Mouse (Mus musculus) heart, embryonic 12.5 days (tissue): ENCODE measurements around the gene Tmem132e. TPM values are rescaled to one million over a fixed set of nuclear protein-coding genes. Genes with fewer than 3 reads are reported as not detected.

Experiments
- ATAC-seq: fragments of 200-750 bp; cut with Nextera tagmentation; 2 replicates; pipeline ENCODE4 v1.8.0; 2017; ENCODE audit warnings: moderate TSS enrichment, moderate library complexity; ENCODE audit not compliant: insufficient number of reproducible peaks, low FRiP score
- H3K27ac ChIP-seq: fragments of 300-500 bp; sonication (generic); 2 replicates; pipeline ENCODE4 v1.5.1; 2016; ENCODE audit warnings: mild to moderate bottlenecking, moderate library complexity; ENCODE audit not compliant: poor library complexity, severe bottlenecking
- H3K27me3 ChIP-seq: fragments of 300-500 bp; sonication (generic); replicated peaks from 2 replicates; pipeline ENCODE4 v1.6.1; 2016; ENCODE audit warnings: mild to moderate bottlenecking, moderate library complexity
- H3K36me3 ChIP-seq: fragments of 300-500 bp; sonication (generic); 2 replicates; pipeline ENCODE4 v1.6.1; 2016; ENCODE audit warnings: mild to moderate bottlenecking, moderate library complexity
- H3K4me1 ChIP-seq: fragments of 300-500 bp; sonication (generic); replicated peaks from 2 replicates; pipeline ENCODE4 v1.6.1; 2016; ENCODE audit warnings: mild to moderate bottlenecking
- H3K4me2 ChIP-seq: fragments of 300-500 bp; sonication (generic); 2 replicates; pipeline ENCODE4 v1.6.1; 2016; ENCODE audit warnings: mild to moderate bottlenecking, moderate library complexity
- H3K4me3 ChIP-seq: fragments of 300-500 bp; sonication (generic); 2 replicates; pipeline ENCODE4 v1.5.1; 2016; ENCODE audit warnings: mild to moderate bottlenecking
- H3K9ac ChIP-seq: fragments of 300-500 bp; sonication (generic); 2 replicates; pipeline ENCODE4 v1.6.1; 2016; ENCODE audit warnings: mild to moderate bottlenecking, moderate library complexity
- H3K9me3 ChIP-seq: fragments of 300-500 bp; sonication (generic); replicated peaks from 2 replicates; pipeline ENCODE4 v1.6.1; 2016; ENCODE audit warnings: mild to moderate bottlenecking, moderate library complexity
- WGBS: fragments of 180-500 bp; shearing (Covaris S2); methylation state at CpG from one replicate; pipeline ENCODE4 v1.1.7; 2016; 5-methylcytosine and 5-hydroxymethylcytosine counted together
- polyA plus RNA-seq: library from polyadenylated mRNA; unstranded; fragments of >200 nt; fragmentation: Nextera tagmentation; extraction: Ambion mirVana; gene quantifications from 2 replicates; pipeline ENCODE4 v1.2.1, GENCODE M21; 2016

Gene Tmem132e
- polyA plus RNA-seq: 0.08 and 0.20 TPM in 2 replicates

DNA sequence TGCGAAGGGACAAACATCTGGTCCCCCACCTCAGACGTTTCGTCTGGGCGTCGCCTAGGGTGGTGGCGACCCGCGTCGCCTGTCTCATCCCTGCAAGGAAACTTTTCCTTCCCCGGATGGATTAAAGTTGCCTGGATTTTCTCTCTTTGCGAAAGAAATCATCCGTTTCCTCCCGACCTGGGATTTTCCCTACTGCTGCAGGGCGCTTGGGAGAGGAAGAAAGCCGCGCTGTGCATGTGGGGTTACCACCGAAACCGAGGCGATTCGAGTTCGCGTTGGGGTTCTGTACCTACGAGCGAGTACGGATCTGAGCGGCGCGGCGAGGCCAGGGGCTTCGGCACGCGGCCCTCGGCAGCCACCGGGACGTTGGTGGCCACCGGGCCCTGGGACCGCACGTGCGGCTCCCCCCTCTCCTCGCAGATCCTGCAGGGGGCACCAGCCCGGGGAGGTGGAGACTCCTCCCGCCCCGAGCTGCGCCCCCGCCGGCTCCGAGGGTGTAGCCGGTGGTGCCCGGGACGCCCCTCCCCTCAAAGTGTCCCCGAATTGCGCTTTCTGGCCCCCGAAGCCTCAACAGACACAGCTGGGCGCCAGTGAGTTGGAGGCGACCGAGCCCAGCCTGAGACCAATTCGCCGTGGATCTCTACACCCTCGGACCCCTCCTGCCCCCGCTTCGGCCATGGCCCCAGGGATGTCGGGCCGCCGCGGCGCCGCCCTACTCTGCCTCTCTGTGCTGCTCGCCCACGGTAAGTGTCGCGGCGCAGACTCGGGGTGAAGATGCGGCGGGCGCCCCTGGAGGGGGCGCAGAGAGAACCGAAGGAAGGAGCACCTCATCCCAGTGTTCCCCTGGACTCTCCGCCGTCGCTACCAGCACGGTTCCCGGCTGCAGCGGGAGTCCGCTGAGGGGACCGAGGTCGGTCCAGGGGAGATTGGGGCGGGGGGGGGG, at the start of gene Tmem132e:
TSS of gene Tmem132e (plus strand) at position 530 of the 943 bp plus-strand sequence.
- Histone ChIP-seq H3K36me3 (no peaks in the 10 kb centered on the region), H3K4me1 (peaks cover 28% of the 10 kb centered on the region), H3K27ac (no peak within 1 kb of the TSS), H3K4me3 (peak within 1 kb of the TSS; percentile 56), H3K4me2 (peak within 1 kb of the TSS; percentile 94), H3K27me3 (peaks cover 100% of the 10 kb centered on the region), H3K9ac (peak within 1 kb of the TSS; percentile 53), H3K9me3 (no peaks in the 10 kb centered on the region)
- WGBS: under 1% methylated on average over 88 of the region's 88 CpGs
- ATAC-seq: no peak

DNA sequence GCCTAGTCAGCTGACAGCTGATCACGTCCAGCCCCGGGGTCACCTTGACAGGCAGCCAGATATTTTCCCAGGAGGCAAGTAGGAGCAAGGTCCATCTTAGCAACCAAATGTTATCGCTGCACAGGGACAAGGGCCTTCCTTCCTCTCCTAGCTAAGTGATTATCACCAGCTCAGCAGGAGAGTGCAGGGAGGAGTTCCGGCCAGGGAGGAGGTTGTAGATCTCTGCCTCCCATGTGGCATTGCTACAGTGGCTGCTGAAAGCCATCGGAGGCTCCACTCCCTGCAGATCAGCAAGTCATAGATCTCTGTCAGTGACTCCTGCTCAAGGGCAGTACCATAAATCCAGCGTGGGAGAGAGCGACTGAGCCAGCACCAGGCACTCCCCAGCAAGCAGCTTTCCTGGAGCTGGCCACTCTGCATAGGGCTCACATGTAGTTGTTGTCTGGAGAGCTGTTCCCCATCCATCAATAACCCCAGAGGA, 48.7 kb upstream of the Tmem132e start:
- WGBS: 5% methylated on average over 7 of the region's 7 CpGs
- Histone ChIP-seq H3K36me3 (no peaks in the 10 kb centered on the region), H3K4me2 (peak overlapping the region; percentile 27; the same call in 1 of the 2 replicates), H3K9ac (no peak overlapping the region), H3K9me3 (no peaks in the 10 kb centered on the region), H3K4me3 (no peak overlapping the region), H3K4me1 (0 out of 2 replicates have a peak, but pooled peaks cover 9% of the 10 kb centered on the region), H3K27me3 (no peaks in the 10 kb centered on the region), H3K27ac (peak overlapping the region; percentile 58)
- ATAC-seq: peak; percentile 76

DNA sequence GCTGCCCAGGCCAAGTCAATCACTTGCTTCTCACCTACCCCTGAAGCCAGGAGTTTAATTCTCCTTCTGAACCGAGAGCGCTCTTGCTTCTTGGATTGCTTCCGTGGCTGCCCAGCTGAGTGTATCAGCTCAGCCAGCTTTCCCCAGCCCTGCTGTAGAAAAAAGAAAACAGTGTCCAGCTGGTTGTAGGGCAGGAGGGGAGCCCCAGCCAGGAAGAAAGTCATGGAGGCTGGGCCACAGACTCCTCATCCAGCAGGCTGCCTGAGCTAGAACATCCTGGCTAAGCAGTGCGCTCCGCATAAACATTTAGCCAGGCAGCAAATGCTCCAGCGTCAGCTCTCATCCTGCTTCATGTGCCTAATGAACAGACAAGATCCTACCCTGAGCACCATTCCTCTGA, 48.3 kb upstream of the Tmem132e start:
- H3K27me3 ChIP-seq: no peaks in the 10 kb centered on the region
- no peak overlapping the region for H3K4me3 ChIP-seq
- WGBS: 22% methylated on average over 6 of the region's 6 CpGs
- H3K4me2 ChIP-seq: peak overlapping the region; percentile 27; the same call in 1 of the 2 replicates
- 0 out of 2 replicates have a peak, but pooled peaks cover 9% of the 10 kb centered on the region for H3K4me1 ChIP-seq
- no peak overlapping the region for H3K9ac ChIP-seq
- H3K27ac ChIP-seq: peak overlapping the region; percentile 58
- no peaks in the 10 kb centered on the region for H3K36me3 ChIP-seq
- ATAC-seq: peak; percentile 63; the same call in 1 of the 2 replicates
- H3K9me3 ChIP-seq: no peaks in the 10 kb centered on the region

DNA sequence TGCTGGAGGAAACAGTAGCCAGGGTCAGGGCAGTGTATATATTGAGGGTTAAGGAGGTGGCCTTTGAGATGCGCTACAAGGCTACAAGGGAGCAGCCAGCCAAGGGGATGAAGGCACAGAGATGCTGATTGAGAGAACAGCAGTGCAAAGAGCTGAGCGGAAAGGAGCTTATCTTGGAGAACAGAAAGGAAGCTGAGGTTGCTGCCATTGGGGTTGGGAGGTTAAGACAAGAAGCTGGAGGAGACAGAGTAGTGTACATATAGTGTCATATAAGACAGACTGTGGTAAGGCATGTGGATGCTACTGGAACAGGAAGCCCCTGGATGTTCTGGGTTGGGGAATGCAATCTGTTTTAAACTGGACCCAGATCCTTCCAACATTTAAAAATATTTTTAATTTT, 47.8 kb upstream of the Tmem132e start:
- Histone ChIP-seq H3K4me2 (no peak overlapping the region; the same call in 1 of the 2 replicates), H3K9me3 (no peaks in the 10 kb centered on the region), H3K9ac (no peak overlapping the region), H3K4me3 (no peak overlapping the region), H3K36me3 (no peaks in the 10 kb centered on the region), H3K27me3 (no peaks in the 10 kb centered on the region), H3K4me1 (0 out of 2 replicates have a peak, but pooled peaks cover 9% of the 10 kb centered on the region), H3K27ac (no peak overlapping the region)
- 32% methylated on average over 2 of the region's 2 CpGs for WGBS
- peak; percentile 18; the same call in 1 of the 2 replicates for ATAC-seq

DNA sequence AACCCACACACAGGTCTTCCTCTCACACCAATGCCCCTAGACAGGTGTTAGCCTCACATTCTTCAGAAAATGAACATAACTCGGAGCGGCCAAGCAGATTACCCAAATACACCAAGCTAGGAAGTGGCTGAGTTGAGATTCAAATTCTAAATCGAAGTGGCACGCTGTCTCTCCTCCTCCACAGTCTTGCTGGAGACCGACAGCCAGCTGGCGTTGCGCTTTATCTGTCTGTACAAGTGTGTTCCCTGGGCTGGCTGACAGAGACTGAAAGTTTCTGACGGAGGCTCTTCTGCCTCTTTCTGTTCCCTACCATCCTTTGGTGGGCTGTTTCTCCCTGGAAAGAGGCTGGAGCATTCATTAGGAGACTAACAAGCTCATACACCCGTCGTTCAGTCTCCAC, 37.7 kb upstream of the Tmem132e start:
- H3K9me3 ChIP-seq: no peaks in the 10 kb centered on the region
- H3K36me3 ChIP-seq: no peaks in the 10 kb centered on the region
- ATAC-seq: no peak
- H3K4me1 ChIP-seq: no peaks in the 10 kb centered on the region
- H3K27me3 ChIP-seq: no peaks in the 10 kb centered on the region; the same call in 1 of the 2 replicates
- H3K27ac ChIP-seq: no peak overlapping the region
- no peak overlapping the region for H3K4me3 ChIP-seq
- H3K9ac ChIP-seq: no peak overlapping the region
- no peak overlapping the region for H3K4me2 ChIP-seq
- 77% methylated on average over 10 of the region's 10 CpGs for WGBS

DNA sequence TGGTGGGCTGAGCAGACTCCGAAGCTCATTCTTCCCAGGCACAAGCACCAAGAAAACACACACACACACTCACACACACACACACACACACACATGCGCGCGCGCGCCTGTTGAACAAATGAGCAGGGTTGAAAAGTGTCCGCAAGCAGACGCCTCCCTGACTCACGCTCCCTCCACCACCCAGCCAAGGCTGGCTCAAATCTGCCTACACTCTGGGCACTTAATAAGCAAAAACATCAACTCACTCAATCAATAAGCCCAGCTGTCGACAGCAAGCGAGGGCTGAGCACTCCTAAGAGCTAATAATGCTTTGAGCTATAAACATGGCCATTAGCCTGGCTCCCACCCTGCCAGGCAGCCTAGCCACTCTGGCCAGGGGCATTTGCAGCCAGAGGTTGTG, 18.5 kb upstream of the Tmem132e start:
- 82% methylated on average over 11 of the region's 11 CpGs for WGBS

DNA sequence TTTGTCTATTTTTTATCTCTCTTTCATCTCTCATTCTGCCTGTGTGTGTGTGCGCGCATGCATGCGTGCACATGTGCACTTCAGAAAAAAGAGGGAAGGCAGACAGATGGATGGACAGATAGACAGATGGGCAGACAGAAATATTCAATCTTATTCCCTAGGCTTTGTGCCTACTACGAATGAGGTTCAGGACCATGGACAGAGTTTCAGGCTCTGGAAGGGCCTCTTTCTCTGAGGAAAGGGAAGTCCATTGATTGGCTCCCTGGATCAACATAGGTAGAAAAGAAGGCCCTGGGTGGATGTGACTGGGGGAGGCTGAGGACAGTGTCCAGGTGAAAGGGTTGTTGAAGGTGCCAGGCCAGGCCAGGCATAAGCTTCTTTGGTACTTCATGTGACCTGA, 17.1 kb upstream of the Tmem132e start:
- H3K9me3 ChIP-seq: no peaks in the 10 kb centered on the region
- ATAC-seq: no peak
- H3K9ac ChIP-seq: no peak overlapping the region
- H3K27me3 ChIP-seq: 0 out of 2 replicates have a peak, but pooled peaks cover 9% of the 10 kb centered on the region
- no peaks in the 10 kb centered on the region for H3K4me1 ChIP-seq
- 55% methylated on average over 4 of the region's 4 CpGs for WGBS
- H3K4me2 ChIP-seq: no peak overlapping the region
- no peaks in the 10 kb centered on the region for H3K36me3 ChIP-seq
- H3K4me3 ChIP-seq: no peak overlapping the region
- no peak overlapping the region for H3K27ac ChIP-seq

More for the DNA sequence above, 18.5 kb upstream of the Tmem132e start:
- Histone ChIP-seq H3K27me3 (0 out of 2 replicates have a peak, but pooled peaks cover 13% of the 10 kb centered on the region), H3K9ac (no peak overlapping the region), H3K4me3 (no peak overlapping the region), H3K27ac (no peak overlapping the region), H3K4me1 (no peaks in the 10 kb centered on the region), H3K4me2 (no peak overlapping the region), H3K9me3 (no peaks in the 10 kb centered on the region), H3K36me3 (no peaks in the 10 kb centered on the region)
- ATAC-seq: no peak

DNA sequence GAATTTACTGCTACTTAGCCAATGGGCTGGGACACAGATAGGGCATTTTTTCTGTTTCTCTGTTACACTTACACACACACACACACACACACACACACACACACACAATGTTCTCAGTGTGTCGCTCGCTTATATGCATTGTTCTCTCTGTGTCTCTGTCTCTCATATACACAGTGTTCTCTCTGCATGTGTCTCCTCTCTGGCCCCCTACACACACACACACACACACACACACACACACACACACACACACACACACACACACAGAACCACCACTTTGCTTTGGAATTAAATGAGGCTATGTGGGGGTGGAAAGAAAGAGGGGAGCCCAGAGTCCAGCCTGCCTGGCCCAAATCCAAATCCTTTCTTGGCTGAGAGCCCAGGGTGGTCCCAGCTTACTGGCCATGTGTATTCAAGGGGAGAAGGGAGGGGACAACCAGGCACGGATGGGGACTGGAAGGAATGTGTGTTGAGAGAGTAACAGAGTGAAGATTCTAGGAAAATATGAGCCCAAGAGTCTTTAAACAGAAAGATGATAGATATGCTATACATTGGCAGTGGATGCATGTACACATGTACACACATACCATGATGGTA, 8.0 kb upstream of the Tmem132e start:
- Histone ChIP-seq H3K27me3 (peaks cover 60% of the 10 kb centered on the region), H3K4me1 (peaks cover 7% of the 10 kb centered on the region), H3K4me2 (no peak overlapping the region), H3K36me3 (no peaks in the 10 kb centered on the region), H3K9me3 (no peaks in the 10 kb centered on the region), H3K9ac (no peak overlapping the region), H3K27ac (no peak overlapping the region), H3K4me3 (no peak overlapping the region)
- ATAC-seq: peak; percentile 64
- WGBS: 56% methylated on average over 3 of the region's 3 CpGs

DNA sequence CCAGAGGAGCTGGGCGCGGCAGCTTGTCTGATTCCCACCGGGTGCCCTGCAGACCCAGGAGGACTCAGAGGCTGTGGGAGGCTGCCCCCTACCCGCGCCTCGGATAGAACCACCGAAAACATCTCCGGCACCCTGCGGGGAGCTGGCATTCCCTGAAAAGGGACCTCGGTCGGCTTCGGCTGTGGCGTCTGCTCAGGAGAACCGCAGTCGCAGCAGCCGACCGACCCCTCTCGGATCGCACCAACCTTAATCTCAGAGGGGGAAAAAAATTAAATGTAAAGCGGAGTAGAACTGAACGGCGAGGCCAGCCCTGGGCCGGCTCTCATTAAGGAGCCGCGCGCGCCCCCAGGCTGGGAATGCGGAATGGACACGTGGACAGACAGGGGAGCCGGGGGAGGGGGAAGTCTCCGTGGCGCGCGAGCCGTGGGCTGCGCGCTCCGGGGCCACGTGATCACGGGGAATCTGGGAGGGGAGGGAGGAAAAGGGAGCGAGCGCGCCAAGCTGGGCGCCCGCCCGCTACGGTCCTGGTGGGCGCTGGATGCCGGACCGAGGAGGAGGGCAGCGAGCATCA, 1.6 kb upstream of the Tmem132e start:
- peak overlapping the region; percentile 50; the same call in 1 of the 2 replicates for H3K9ac ChIP-seq
- peak overlapping the region; percentile 56 for H3K4me3 ChIP-seq
- H3K4me1 ChIP-seq: peaks cover 28% of the 10 kb centered on the region
- H3K27me3 ChIP-seq: peaks cover 97% of the 10 kb centered on the region
- WGBS: under 1% methylated on average over 49 of the region's 51 CpGs
- no peak overlapping the region for H3K27ac ChIP-seq
- H3K36me3 ChIP-seq: no peaks in the 10 kb centered on the region
- no peaks in the 10 kb centered on the region for H3K9me3 ChIP-seq
- peak; percentile 41; the same call in 1 of the 2 replicates for ATAC-seq
- peak overlapping the region; percentile 94 for H3K4me2 ChIP-seq

DNA sequence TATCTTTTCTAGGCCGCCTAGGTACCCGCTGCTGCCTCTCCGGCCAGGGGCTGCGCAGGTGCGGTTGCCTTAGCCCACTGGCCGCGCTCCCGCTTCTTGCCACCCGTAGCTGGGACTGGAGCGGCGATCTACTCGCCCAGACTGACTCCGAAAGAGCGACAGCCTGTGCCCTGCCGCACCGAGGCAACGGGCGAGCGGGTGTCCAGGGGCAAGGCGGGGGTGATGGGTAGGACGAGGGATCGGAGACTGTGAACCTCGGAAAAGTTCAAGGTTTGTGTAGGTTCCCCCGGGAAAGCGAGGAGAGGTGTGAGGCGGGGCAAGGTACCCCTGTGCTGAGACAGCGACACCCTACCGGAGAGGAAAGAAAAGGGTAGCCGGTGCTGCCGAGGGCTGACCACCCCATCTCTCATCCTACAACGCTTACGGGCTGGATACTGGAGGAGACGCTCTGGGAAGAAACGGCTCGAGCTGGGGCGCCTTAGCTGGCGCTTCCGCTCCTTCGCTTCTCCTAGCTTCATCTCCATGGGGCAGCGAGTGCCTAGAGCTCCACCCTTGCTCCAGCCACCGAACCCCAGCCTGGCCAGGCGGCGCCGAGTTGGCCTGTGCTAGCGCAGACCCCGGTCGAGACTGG, 874 bp upstream of the Tmem132e start:
- H3K4me3 ChIP-seq: peak overlapping the region; percentile 56
- 0 out of 2 replicates have a peak, but pooled peaks have one; percentile 34 for ATAC-seq
- peaks cover 99% of the 10 kb centered on the region for H3K27me3 ChIP-seq
- peaks cover 28% of the 10 kb centered on the region for H3K4me1 ChIP-seq
- H3K27ac ChIP-seq: no peak overlapping the region
- no peaks in the 10 kb centered on the region for H3K36me3 ChIP-seq
- H3K9me3 ChIP-seq: no peaks in the 10 kb centered on the region
- peak overlapping the region; percentile 94 for H3K4me2 ChIP-seq
- under 1% methylated on average over 47 of the region's 47 CpGs for WGBS
- peak overlapping the region; percentile 53 for H3K9ac ChIP-seq
